Mouse (Mus musculus) cerebellum, adult (tissue): ENCODE measurements at regions not wholly inside any gene's neighbourhood (a gene's known extent, or its start where the extent isn't known, plus 50 kb on each side); places are given as distances from the start of the nearest gene placed in this dataset.

ENCODE experiments used
- ATAC-seq: cut with Nextera tagmentation; 2 replicates; pipeline ENCODE4 v1.9.2; 2017; ENCODE audit warnings: mild to moderate bottlenecking, moderate library complexity, mixed read lengths; ENCODE audit not compliant: insufficient number of reproducible peaks, low FRiP score, low TSS enrichment

DNA sequence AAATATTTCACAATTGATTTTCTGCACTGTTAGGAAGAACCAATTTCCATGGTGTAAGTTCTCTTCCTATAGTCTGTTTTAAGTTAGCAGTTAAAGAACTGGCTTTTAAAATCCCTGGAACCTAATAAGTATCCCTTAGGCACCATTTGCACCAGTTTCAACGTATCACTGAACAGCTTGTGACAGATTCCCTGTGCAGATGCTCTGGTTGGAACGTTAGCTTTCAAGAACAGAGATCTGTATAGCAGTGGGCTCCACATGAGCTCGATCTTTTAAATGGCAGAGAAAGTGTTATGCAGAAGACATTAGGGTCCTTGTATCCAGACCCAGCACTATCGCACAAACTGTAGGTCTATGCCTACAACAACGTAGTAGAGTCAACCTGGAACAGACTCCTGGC, 52.6 kb upstream of the Aco1 start:
- ATAC-seq: no peak
